Mouse (Mus musculus) naive thymus-derived CD4-positive, alpha-beta T cell, adult 5 months (primary cell): ENCODE data around the gene Hsd17b14. TPM values are rescaled to one million over a fixed set of nuclear protein-coding genes. Genes with fewer than 3 reads are reported as not detected.

Experiments
- polyA plus RNA-seq: library from polyadenylated mRNA; unstranded; fragments of 100-300 nt; shearing (Covaris generic); gene quantifications from one replicate; pipeline ENCODE4 v1.2.1, GENCODE M21; 2017

Hsd17b14 gene
- 0.66 TPM for polyA plus RNA-seq

GRCm38 (mm10) chr7:45554744-45555143 is at the start of gene Hsd17b14:
Hsd17b14 (plus strand) TSS chr7:45554893.

GRCm38 (mm10) chr7:45509912-45510787 is 44.5 kb upstream of the Hsd17b14 start, which contains the start of gene Nucb1:
Nucb1 (minus strand) TSS chr7:45510406.

GRCm38 (mm10) chr7:45525809-45526473 is 28.8 kb upstream of the Hsd17b14 start, which contains the start of the genes Ppp1r15a and Plekha4:
Ppp1r15a (minus strand) TSS chr7:45526268.
Plekha4 (plus strand) TSS chr7:45526330.

GRCm38 (mm10) chr7:45570103-45570741 is 15.5 kb downstream of the Hsd17b14 start, which contains the start of gene Bcat2:
Bcat2 (plus strand) TSS chr7:45570153.

GRCm38 (mm10) chr7:45617042-45617695 is 62.5 kb downstream of the Hsd17b14 start, which contains the start of gene Fut1:
Fut1 (plus strand) TSS chr7:45617289.

Other genes with a start within 250 kb of the Hsd17b14 start
- gene Trpm4, start 221.1 kb upstream of the Hsd17b14 start, polyA plus RNA-seq = 8.0 TPM
- not detected for gene Hrc, start 219.6 kb upstream of the Hsd17b14 start, polyA plus RNA-seq
- gene Ppfia3, start 187.9 kb upstream of the Hsd17b14 start, polyA plus RNA-seq = not detected
- not detected for gene Lin7b, start 184.3 kb upstream of the Hsd17b14 start, polyA plus RNA-seq
- gene Snrnp70, start 159.2 kb upstream of the Hsd17b14 start, polyA plus RNA-seq = 236 TPM
- not detected for gene Kcna7, start 149.2 kb upstream of the Hsd17b14 start, polyA plus RNA-seq
- gene Ntf5, start 141.2 kb upstream of the Hsd17b14 start, polyA plus RNA-seq = not detected
- not detected for gene Lhb, start 134.1 kb upstream of the Hsd17b14 start, polyA plus RNA-seq
- 8.8 TPM for gene Gys1, start 120.0 kb upstream of the Hsd17b14 start, polyA plus RNA-seq
- 33.7 TPM for gene Ruvbl2, start 116.8 kb upstream of the Hsd17b14 start, polyA plus RNA-seq
- gene Ftl1, start 95.0 kb upstream of the Hsd17b14 start, polyA plus RNA-seq = 2,872 TPM
- gene Bax, start 88.0 kb upstream of the Hsd17b14 start, polyA plus RNA-seq = 198 TPM
- gene Tulp2, start 73.0 kb upstream of the Hsd17b14 start, polyA plus RNA-seq = 6.5 TPM
- gene Gm45808, start 68.1 kb upstream of the Hsd17b14 start, polyA plus RNA-seq = not detected
- gene Dhdh, start 66.1 kb upstream of the Hsd17b14 start, polyA plus RNA-seq = 0.16 TPM
- 133 TPM for gene Nucb1, start 44.5 kb upstream of the Hsd17b14 start, polyA plus RNA-seq
- gene Ppp1r15a, start 28.6 kb upstream of the Hsd17b14 start, polyA plus RNA-seq = 587 TPM
- gene Plekha4, start 28.6 kb upstream of the Hsd17b14 start, polyA plus RNA-seq = 1.0 TPM
- gene Bcat2, start 15.3 kb downstream of the Hsd17b14 start, polyA plus RNA-seq = 123 TPM
- not detected for gene Fgf21, start 60.6 kb downstream of the Hsd17b14 start, polyA plus RNA-seq
- not detected for gene Fut1, start 62.4 kb downstream of the Hsd17b14 start, polyA plus RNA-seq
- gene Izumo1, start 66.9 kb downstream of the Hsd17b14 start, polyA plus RNA-seq = not detected
- 0.41 TPM for gene Rasip1, start 72.6 kb downstream of the Hsd17b14 start, polyA plus RNA-seq
- gene Mamstr, start 85.1 kb downstream of the Hsd17b14 start, polyA plus RNA-seq = not detected
- not detected for gene Fut2, start 111.5 kb downstream of the Hsd17b14 start, polyA plus RNA-seq
- 0.26 TPM for gene Ntn5, start 129.1 kb downstream of the Hsd17b14 start, polyA plus RNA-seq
- 0.16 TPM for gene Sec1, start 139.5 kb downstream of the Hsd17b14 start, polyA plus RNA-seq
- 4.5 TPM for gene Car11, start 144.9 kb downstream of the Hsd17b14 start, polyA plus RNA-seq
- 15.3 TPM for gene Dbp, start 150.2 kb downstream of the Hsd17b14 start, polyA plus RNA-seq
- gene Rpl18, start 160.6 kb downstream of the Hsd17b14 start, polyA plus RNA-seq = 1,856 TPM
- gene Sphk2, start 163.1 kb downstream of the Hsd17b14 start, polyA plus RNA-seq = 19.2 TPM
- gene Fam83e, start 166.3 kb downstream of the Hsd17b14 start, polyA plus RNA-seq = 0.36 TPM
- not detected for gene Spaca4, start 170.9 kb downstream of the Hsd17b14 start, polyA plus RNA-seq
- not detected for gene Lmtk3, start 228.8 kb downstream of the Hsd17b14 start, polyA plus RNA-seq
- gene Sult2b1, start 229.8 kb downstream of the Hsd17b14 start, polyA plus RNA-seq = 4.7 TPM